Mouse (Mus musculus): ENCODE measurements around the gene Ncs1.
A peak's percentile ranks its signal among the peaks of the same experiment; 100 is the strongest.

Gene Ncs1

GRCm38 (mm10) chr2:31245491-31246141 lies at the start of gene Ncs1:
Gene Ncs1 (plus strand): TSS chr2:31245823.
- peak; percentile 52 to 63 for DNase-seq

- no peak for DNase-seq
Measured at GRCm38 (mm10) chr2:31198621-31199020, 47.0 kb upstream of the Ncs1 start.

GRCm38 (mm10) chr2:31200051-31200450 lies 45.6 kb upstream of the Ncs1 start:
- no peak for DNase-seq

GRCm38 (mm10) chr2:31201851-31202250 lies 43.8 kb upstream of the Ncs1 start:
- no peak for DNase-seq

GRCm38 (mm10) chr2:31202357-31202756 lies 43.3 kb upstream of the Ncs1 start:
- DNase-seq = no peak

- DNase-seq = no peak
Measured at GRCm38 (mm10) chr2:31202956-31203355, 42.7 kb upstream of the Ncs1 start.

- DNase-seq = no peak
Measured at GRCm38 (mm10) chr2:31204677-31205076, 40.9 kb upstream of the Ncs1 start.

GRCm38 (mm10) chr2:31206211-31206610 lies 39.4 kb upstream of the Ncs1 start:
- no peak for DNase-seq

GRCm38 (mm10) chr2:31206882-31207281 lies 38.7 kb upstream of the Ncs1 start:
- DNase-seq = no peak

GRCm38 (mm10) chr2:31208544-31209142 lies 37.0 kb upstream of the Ncs1 start:
- DNase-seq = peak in 1 of 2 experiments; percentile 16

GRCm38 (mm10) chr2:31209525-31209924 lies 36.1 kb upstream of the Ncs1 start:
- DNase-seq = no peak

GRCm38 (mm10) chr2:31210144-31210847 lies 35.3 kb upstream of the Ncs1 start:
- DNase-seq = no peak

- DNase-seq = no peak
Measured at GRCm38 (mm10) chr2:31211204-31211603, 34.4 kb upstream of the Ncs1 start.

- DNase-seq = no peak
Measured at GRCm38 (mm10) chr2:31214211-31214796, 31.3 kb upstream of the Ncs1 start.

- DNase-seq = no peak
Measured at GRCm38 (mm10) chr2:31218611-31219010, 27.0 kb upstream of the Ncs1 start.

- DNase-seq = no peak
Measured at GRCm38 (mm10) chr2:31219470-31219869, 26.2 kb upstream of the Ncs1 start.

- DNase-seq = no peak
Measured at GRCm38 (mm10) chr2:31220844-31221243, 24.8 kb upstream of the Ncs1 start.

- DNase-seq = no peak
Measured at GRCm38 (mm10) chr2:31221582-31221981, 24.0 kb upstream of the Ncs1 start.

GRCm38 (mm10) chr2:31228768-31229311 lies 16.8 kb upstream of the Ncs1 start:
- no peak for DNase-seq

GRCm38 (mm10) chr2:31239203-31239696 lies 6.4 kb upstream of the Ncs1 start:
- no peak for DNase-seq

- no peak for DNase-seq
Measured at GRCm38 (mm10) chr2:31239833-31240232, 5.8 kb upstream of the Ncs1 start.

GRCm38 (mm10) chr2:31241639-31242038 lies 4.0 kb upstream of the Ncs1 start:
- no peak for DNase-seq

GRCm38 (mm10) chr2:31244216-31244615 lies 1.4 kb upstream of the Ncs1 start:
- no peak for DNase-seq

Data from lung, adult 18-20 months (tissue).